Mouse (Mus musculus) midbrain, embryonic 15.5 days (tissue): ENCODE measurements at regions not wholly inside any gene's neighbourhood (a gene's known extent, or its start where the extent isn't known, plus 50 kb on each side); places are given as distances from the start of the nearest gene placed in this dataset.

Experiments
- ATAC-seq: fragments of 200-750 bp; cut with Nextera tagmentation; replicated peaks from 2 replicates; pipeline ENCODE4 v1.8.0; 2017; ENCODE audit warnings: moderate TSS enrichment
- H3K27ac ChIP-seq: fragments of 300-500 bp; sonication (generic); 2 replicates; pipeline ENCODE4 v1.5.1; 2015; ENCODE audit warnings: mild to moderate bottlenecking, inconsistent platforms
- H3K27me3 ChIP-seq: fragments of 300-500 bp; sonication (generic); replicated peaks from 2 replicates; pipeline ENCODE4 v1.6.1; 2015; ENCODE audit warnings: inconsistent platforms
- H3K36me3 ChIP-seq: fragments of 300-500 bp; sonication (generic); replicated peaks from 2 replicates; pipeline ENCODE4 v1.6.1; 2015; ENCODE audit warnings: inconsistent platforms
- H3K4me1 ChIP-seq: fragments of 300-500 bp; sonication (generic); 2 replicates; pipeline ENCODE4 v1.6.1; 2015; ENCODE audit warnings: inconsistent platforms
- H3K4me2 ChIP-seq: fragments of 300-500 bp; sonication (generic); 2 replicates; pipeline ENCODE4 v1.6.1; 2015; ENCODE audit warnings: inconsistent platforms, mild to moderate bottlenecking, moderate library complexity
- H3K4me3 ChIP-seq: fragments of 300-500 bp; sonication (generic); 2 replicates; pipeline ENCODE4 v1.5.1; 2015; ENCODE audit warnings: mild to moderate bottlenecking, inconsistent platforms
- H3K9ac ChIP-seq: fragments of 300-500 bp; sonication (generic); 2 replicates; pipeline ENCODE4 v1.6.1; 2015; ENCODE audit warnings: mild to moderate bottlenecking, inconsistent platforms
- H3K9me3 ChIP-seq: fragments of 300-500 bp; sonication (generic); 2 replicates; pipeline ENCODE4 v1.6.1; 2016; ENCODE audit warnings: inconsistent platforms
- WGBS: fragments of 180-500 bp; shearing (Covaris S2); methylation state at CpG from one replicate; pipeline ENCODE4 v1.1.7; 2015; ENCODE audit warnings: mixed read lengths; 5-methylcytosine and 5-hydroxymethylcytosine counted together

DNA sequence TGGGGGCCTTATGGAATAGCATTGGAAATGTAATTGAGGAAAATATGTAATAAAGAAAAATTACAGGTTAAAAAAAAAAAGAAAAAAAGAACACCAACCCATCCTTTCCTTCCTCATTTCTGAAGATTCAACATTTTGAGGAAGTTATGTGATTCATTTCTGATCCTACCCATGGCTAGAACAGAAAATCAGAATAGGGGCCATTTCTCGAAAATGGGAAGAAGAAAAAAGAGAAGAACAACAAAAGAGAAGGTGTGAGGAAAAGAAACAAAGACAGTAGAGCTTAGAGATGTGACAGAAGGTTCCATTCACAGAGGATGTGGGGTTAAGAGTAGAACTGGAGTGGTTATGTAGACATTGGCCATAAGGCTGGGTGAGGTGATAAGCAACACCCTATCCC lies 124.8 kb upstream of the Acvr2a start:
- H3K9me3 ChIP-seq: no peaks in the 10 kb centered on the region
- WGBS: 77% methylated on average over 1 of the region's 1 CpGs
- ATAC-seq: no peak

DNA sequence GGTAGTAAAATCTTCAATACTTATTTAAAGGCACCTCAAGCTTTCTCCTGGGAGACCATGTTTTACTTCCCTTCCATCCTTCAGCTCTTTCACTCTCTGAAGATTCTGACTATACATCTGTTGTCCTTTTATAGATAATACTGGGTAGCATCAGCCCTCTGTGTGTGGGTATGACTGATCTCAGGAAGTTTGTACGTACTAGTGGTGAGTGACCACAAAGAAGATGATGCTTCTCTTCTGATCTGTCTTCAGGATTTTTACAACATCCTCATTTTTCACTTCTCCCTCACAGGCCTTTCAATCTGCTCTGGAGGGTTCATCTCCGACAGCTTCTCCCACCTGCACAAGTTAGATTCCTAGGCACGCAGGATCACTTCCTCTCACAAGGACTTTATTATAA lies 119.4 kb upstream of the Acvr2a start:
- 94% methylated on average over 3 of the region's 3 CpGs for WGBS
- no peaks in the 10 kb centered on the region for H3K9me3 ChIP-seq
- ATAC-seq: no peak
- no peak overlapping the region for H3K27ac ChIP-seq
- no peak overlapping the region for H3K9ac ChIP-seq
- H3K27me3 ChIP-seq: no peaks in the 10 kb centered on the region
- no peak overlapping the region for H3K4me2 ChIP-seq
- H3K4me3 ChIP-seq: no peak overlapping the region
- no peaks in the 10 kb centered on the region for H3K4me1 ChIP-seq
- H3K36me3 ChIP-seq: no peaks in the 10 kb centered on the region

More for the DNA sequence above, 124.8 kb upstream of the Acvr2a start:
- Histone ChIP-seq H3K27me3 (no peaks in the 10 kb centered on the region), H3K4me3 (no peak overlapping the region), H3K4me2 (no peak overlapping the region), H3K4me1 (no peaks in the 10 kb centered on the region), H3K36me3 (no peaks in the 10 kb centered on the region), H3K9ac (no peak overlapping the region), H3K27ac (no peak overlapping the region)

- Histone ChIP-seq H3K4me2 (no peak overlapping the region), H3K36me3 (no peaks in the 10 kb centered on the region), H3K9ac (no peak overlapping the region), H3K27me3 (no peaks in the 10 kb centered on the region), H3K9me3 (no peaks in the 10 kb centered on the region), H3K4me1 (0 out of 2 replicates have a peak, but pooled peaks cover under 1% of the 10 kb centered on the region), H3K4me3 (no peak overlapping the region), H3K27ac (no peak overlapping the region)
- no peak for ATAC-seq
- 66% methylated on average over 2 of the region's 2 CpGs for WGBS
Observed at GRCm38 (mm10) chr2:48700886-48701285, 113.0 kb upstream of the Acvr2a start.

- 61% methylated on average over 12 of the region's 12 CpGs for WGBS
- H3K27ac ChIP-seq: no peak overlapping the region
Observed at GRCm38 (mm10) chr2:48705103-48705804, 108.7 kb upstream of the Acvr2a start.

DNA sequence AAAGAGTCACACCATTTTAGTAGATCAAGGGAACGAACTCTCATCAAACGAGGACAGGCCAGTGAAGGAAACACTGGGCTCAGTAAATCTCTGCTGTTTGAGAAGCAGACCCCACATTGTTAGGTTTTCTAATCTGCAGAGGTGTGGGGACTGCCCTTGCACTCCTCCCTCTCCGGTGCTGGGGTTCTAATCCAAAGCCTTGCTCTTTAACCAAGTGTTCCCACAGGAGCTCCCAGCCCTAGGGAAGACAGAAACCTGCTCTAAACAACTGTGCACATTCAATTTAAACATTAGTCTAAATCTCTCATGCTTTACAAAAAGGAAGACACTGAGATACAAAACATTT lies 108.1 kb upstream of the Acvr2a start:
- ATAC-seq: no peak
- Histone ChIP-seq H3K4me1 (peaks cover 5% of the 10 kb centered on the region; the same call in 1 of the 2 replicates), H3K9ac (no peak overlapping the region), H3K27me3 (no peaks in the 10 kb centered on the region), H3K27ac (no peak overlapping the region), H3K36me3 (no peaks in the 10 kb centered on the region), H3K4me3 (no peak overlapping the region), H3K4me2 (no peak overlapping the region), H3K9me3 (no peaks in the 10 kb centered on the region)
- WGBS: 39% methylated on average over 3 of the region's 3 CpGs

More at GRCm38 (mm10) chr2:48705103-48705804, 108.7 kb upstream of the Acvr2a start:
- Histone ChIP-seq H3K36me3 (no peaks in the 10 kb centered on the region), H3K27me3 (no peaks in the 10 kb centered on the region), H3K4me2 (no peak overlapping the region), H3K4me1 (peaks cover 5% of the 10 kb centered on the region; the same call in 1 of the 2 replicates), H3K4me3 (no peak overlapping the region), H3K9me3 (no peaks in the 10 kb centered on the region), H3K9ac (no peak overlapping the region)
- no peak for ATAC-seq

DNA sequence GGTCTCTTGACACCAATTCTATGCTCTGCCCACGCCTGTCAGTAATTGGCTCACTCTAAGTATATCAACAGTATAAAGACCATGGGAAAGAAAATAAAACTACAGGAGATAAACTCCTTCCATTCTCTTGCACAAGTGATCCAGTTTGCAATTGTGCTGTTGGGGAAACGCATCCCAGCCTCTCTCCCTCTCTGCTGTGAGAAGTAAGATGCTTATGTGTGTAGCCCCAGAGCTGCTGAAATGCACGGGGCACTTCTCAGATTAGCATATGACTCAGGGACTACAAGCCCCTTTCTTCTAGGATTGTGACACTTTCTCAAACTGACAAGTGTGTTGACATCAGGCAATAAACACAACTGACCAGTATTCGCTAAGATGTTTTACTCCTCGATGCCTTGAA lies 107.7 kb upstream of the Acvr2a start:
- Histone ChIP-seq H3K4me2 (no peak overlapping the region), H3K9me3 (no peaks in the 10 kb centered on the region), H3K9ac (no peak overlapping the region), H3K4me1 (peaks cover 5% of the 10 kb centered on the region; the same call in 1 of the 2 replicates), H3K4me3 (no peak overlapping the region), H3K27me3 (no peaks in the 10 kb centered on the region), H3K27ac (no peak overlapping the region), H3K36me3 (no peaks in the 10 kb centered on the region)
- WGBS: 24% methylated on average over 5 of the region's 5 CpGs
- ATAC-seq: no peak

DNA sequence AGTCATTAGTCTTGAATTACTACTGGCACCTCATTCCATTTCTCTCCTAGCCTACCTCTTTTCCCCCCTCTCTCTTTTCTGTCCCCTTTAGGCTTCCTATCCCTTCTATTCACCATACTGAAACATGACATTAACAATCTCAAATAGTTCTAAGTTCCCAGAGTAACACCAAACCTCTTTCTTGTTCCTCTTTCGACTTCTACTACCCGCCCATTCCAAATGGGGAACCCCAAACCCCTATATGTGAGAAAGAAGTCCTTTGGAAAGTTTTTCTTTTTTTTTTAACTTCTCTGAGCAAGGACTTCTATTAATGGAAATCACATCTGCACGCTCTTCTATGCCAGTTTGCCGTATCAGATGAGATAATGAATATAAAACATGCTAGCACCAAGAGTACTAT lies 97.7 kb upstream of the Acvr2a start:
- 87% methylated on average over 4 of the region's 4 CpGs for WGBS
- no peak for ATAC-seq
- Histone ChIP-seq H3K9ac (no peak overlapping the region), H3K27ac (no peak overlapping the region), H3K27me3 (no peaks in the 10 kb centered on the region), H3K4me1 (no peaks in the 10 kb centered on the region), H3K4me2 (no peak overlapping the region), H3K4me3 (no peak overlapping the region), H3K9me3 (no peaks in the 10 kb centered on the region), H3K36me3 (no peaks in the 10 kb centered on the region)

- no peak overlapping the region for H3K4me3 ChIP-seq
- H3K4me1 ChIP-seq: no peaks in the 10 kb centered on the region
- H3K9ac ChIP-seq: no peak overlapping the region
- no peak overlapping the region for H3K4me2 ChIP-seq
- H3K27ac ChIP-seq: no peak overlapping the region
- no peak for ATAC-seq
- 76% methylated on average over 1 of the region's 1 CpGs for WGBS
- H3K9me3 ChIP-seq: no peaks in the 10 kb centered on the region
- no peaks in the 10 kb centered on the region for H3K27me3 ChIP-seq
- no peaks in the 10 kb centered on the region for H3K36me3 ChIP-seq
Observed at GRCm38 (mm10) chr2:48717770-48718169, 96.1 kb upstream of the Acvr2a start.

- ATAC-seq: no peak
- H3K36me3 ChIP-seq: no peaks in the 10 kb centered on the region
- H3K27me3 ChIP-seq: no peaks in the 10 kb centered on the region
- H3K27ac ChIP-seq: no peak overlapping the region
- no peaks in the 10 kb centered on the region for H3K4me1 ChIP-seq
- no peak overlapping the region for H3K4me3 ChIP-seq
- H3K9ac ChIP-seq: no peak overlapping the region
- no peak overlapping the region for H3K4me2 ChIP-seq
- WGBS: 78% methylated on average over 2 of the region's 2 CpGs
- no peaks in the 10 kb centered on the region for H3K9me3 ChIP-seq
Observed at GRCm38 (mm10) chr2:48718261-48718660, 95.6 kb upstream of the Acvr2a start.

- Histone ChIP-seq H3K4me1 (no peaks in the 10 kb centered on the region), H3K27me3 (no peaks in the 10 kb centered on the region), H3K27ac (no peak overlapping the region), H3K4me2 (no peak overlapping the region), H3K4me3 (no peak overlapping the region), H3K9me3 (no peaks in the 10 kb centered on the region), H3K36me3 (no peaks in the 10 kb centered on the region), H3K9ac (no peak overlapping the region)
- 69% methylated on average over 8 of the region's 8 CpGs for WGBS
- no peak for ATAC-seq
Observed at GRCm38 (mm10) chr2:48730780-48731179, 83.1 kb upstream of the Acvr2a start.

DNA sequence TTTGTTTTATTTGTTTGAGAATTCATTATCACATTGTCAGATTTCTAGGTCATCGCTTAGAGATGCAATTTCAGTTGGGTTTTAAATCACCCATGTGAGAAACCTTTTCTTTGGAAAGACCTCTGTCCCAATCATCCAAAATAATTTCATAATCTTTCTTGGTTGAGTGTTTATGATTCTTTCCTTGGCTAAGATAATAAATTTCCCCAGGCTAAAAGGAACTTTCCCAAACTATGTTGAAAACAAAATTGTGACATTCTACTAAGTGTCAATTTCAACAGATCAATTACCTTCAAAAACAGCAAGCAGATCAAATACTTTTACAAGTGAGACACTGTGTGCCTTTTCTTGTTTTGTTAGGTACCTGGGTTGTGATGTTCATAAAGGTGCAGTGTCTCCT lies 80.0 kb upstream of the Acvr2a start:
- Histone ChIP-seq H3K4me3 (no peak overlapping the region), H3K4me1 (no peaks in the 10 kb centered on the region), H3K27me3 (no peaks in the 10 kb centered on the region), H3K27ac (no peak overlapping the region), H3K4me2 (no peak overlapping the region), H3K9ac (no peak overlapping the region), H3K36me3 (no peaks in the 10 kb centered on the region), H3K9me3 (no peaks in the 10 kb centered on the region)
- 88% methylated on average over 1 of the region's 1 CpGs for WGBS
- ATAC-seq: no peak

GRCm38 (mm10) chr2:48734521-48734920 lies 79.4 kb upstream of the Acvr2a start:
- 90% methylated on average over 6 of the region's 6 CpGs for WGBS
- no peak for ATAC-seq
- no peak overlapping the region for H3K27ac ChIP-seq
- H3K4me2 ChIP-seq: no peak overlapping the region
- H3K27me3 ChIP-seq: no peaks in the 10 kb centered on the region
- no peak overlapping the region for H3K4me3 ChIP-seq
- H3K9ac ChIP-seq: no peak overlapping the region
- no peaks in the 10 kb centered on the region for H3K36me3 ChIP-seq
- H3K9me3 ChIP-seq: no peaks in the 10 kb centered on the region
- H3K4me1 ChIP-seq: no peaks in the 10 kb centered on the region

DNA sequence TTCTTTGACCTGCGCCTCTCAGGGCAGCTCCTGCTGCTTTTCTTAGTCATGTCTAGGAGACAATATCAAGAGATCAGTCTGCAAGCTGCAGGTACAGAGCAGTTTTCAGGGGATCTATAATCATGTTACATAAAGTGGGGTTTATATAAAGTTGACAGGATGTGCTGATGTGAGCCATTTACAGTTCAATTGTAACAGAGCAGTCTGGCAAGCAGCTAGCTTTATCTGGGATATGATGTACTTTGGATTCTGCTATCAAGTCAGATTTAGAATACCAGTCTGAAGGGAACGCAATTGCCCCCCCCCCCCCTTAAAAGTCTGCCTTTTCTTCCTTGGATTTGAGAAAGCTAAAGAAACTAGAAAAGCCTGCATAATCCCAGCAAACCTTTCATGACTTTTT lies 77.6 kb upstream of the Acvr2a start:
- Histone ChIP-seq H3K4me1 (no peaks in the 10 kb centered on the region), H3K9me3 (no peaks in the 10 kb centered on the region), H3K27me3 (no peaks in the 10 kb centered on the region), H3K9ac (no peak overlapping the region), H3K4me3 (no peak overlapping the region), H3K27ac (no peak overlapping the region), H3K36me3 (no peaks in the 10 kb centered on the region), H3K4me2 (no peak overlapping the region)
- WGBS: 57% methylated on average over 2 of the region's 2 CpGs
- no peak for ATAC-seq
